Mouse (Mus musculus) cerebral cortex, adult 2 months (tissue): Measurements from ENCODE around the gene Gm16429.

Experiments used
- WGBS: fragments of 180-500 bp; shearing (Covaris S2); methylation state at CpG from one replicate; pipeline ENCODE4 v1.1.7; 2018; 5-methylcytosine and 5-hydroxymethylcytosine counted together

The Gm16429 gene

GRCm38 (mm10) chr5:93928952-93929351, at the start of gene Gm16429:
Gene Gm16429, minus strand, starts transcription at chr5:93929052.
- no CpG with 5 or more reads among the region's 1 CpGs for WGBS
